Comparison of ENCODE assay signal across 8 mouse cellular contexts in the genomic region with DNA sequence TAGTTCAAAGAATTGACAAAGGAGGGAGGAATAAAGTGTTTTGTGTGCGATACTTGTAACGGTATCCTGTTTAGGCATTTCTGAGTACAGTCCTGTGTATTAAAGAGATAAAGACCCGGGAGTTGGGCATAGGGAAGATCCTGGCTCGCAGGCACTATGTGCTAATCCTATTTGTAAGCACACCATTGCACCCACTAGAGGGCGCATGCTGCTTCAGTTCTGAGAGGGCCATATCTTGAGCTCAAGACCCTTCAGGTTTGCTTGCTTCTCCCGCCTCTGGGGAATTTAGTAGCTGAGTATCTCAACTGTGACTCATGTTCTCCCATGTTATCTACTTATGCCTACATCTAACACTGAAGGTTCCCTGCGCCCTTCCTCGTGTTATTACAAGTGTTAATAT. TPM values are rescaled to one million over a fixed set of nuclear protein-coding genes. Genes with fewer than 3 reads are reported as not detected.
DNase-seq lines count a peak whose midpoint lies in the region; ATAC-seq and TF ChIP-seq lines count a peak whose summit lies in the region.

No protein-coding gene starts in this region.

- H3K27ac ChIP-seq in neural tube, embryonic 15.5 days (replicated peaks) = no peak overlapping the region
- H3K27ac ChIP-seq in hindbrain, postnatal 0 days = no peak overlapping the region

- no peaks in the 10 kb centered on the region; the same call in 1 of the 2 replicates for H3K4me1 ChIP-seq in neural tube, embryonic 15.5 days
- H3K4me1 ChIP-seq in hindbrain, postnatal 0 days (ENCODE audit: insufficient read depth, low read length) = no peaks in the 10 kb centered on the region; the same call in 1 of the 2 replicates

- no peak overlapping the region for H3K9ac ChIP-seq in neural tube, embryonic 15.5 days (replicated peaks)
- no peak overlapping the region for H3K9ac ChIP-seq in hindbrain, postnatal 0 days (replicated peaks; ENCODE audit: low read length)

- no peak for ATAC-seq in neural tube, embryonic 15.5 days (ENCODE audit: low FRiP score)
- peak; percentile 56; the same call in 1 of the 2 replicates for ATAC-seq in hindbrain, postnatal 0 days

- no peaks in the 10 kb centered on the region for H3K36me3 ChIP-seq in neural tube, embryonic 15.5 days
- H3K36me3 ChIP-seq in hindbrain, postnatal 0 days (ENCODE audit: insufficient read depth, low read length) = no peaks in the 10 kb centered on the region

- no peaks in the 10 kb centered on the region for H3K9me3 ChIP-seq in neural tube, embryonic 15.5 days (replicated peaks)
- H3K9me3 ChIP-seq in hindbrain, postnatal 0 days (ENCODE audit: low read length) = no peaks in the 10 kb centered on the region

- no peak overlapping the region for H3K4me2 ChIP-seq in neural tube, embryonic 15.5 days
- H3K4me2 ChIP-seq in hindbrain, postnatal 0 days (ENCODE audit: low read depth, low read length) = no peak overlapping the region

- peaks cover 5% of the 10 kb centered on the region; the same call in 1 of the 2 replicates for H3K27me3 ChIP-seq in neural tube, embryonic 15.5 days (replicated peaks)
- H3K27me3 ChIP-seq in hindbrain, postnatal 0 days (ENCODE audit: insufficient read depth, low read length) = no peaks in the 10 kb centered on the region

- WGBS in neural tube, embryonic 15.5 days = 37% methylated on average over 8 of the region's 8 CpGs
- WGBS in hindbrain, postnatal 0 days = 42% methylated on average over 8 of the region's 8 CpGs

- H3K4me3 ChIP-seq in neural tube, embryonic 15.5 days (replicated peaks) = no peak overlapping the region
- no peak overlapping the region for H3K4me3 ChIP-seq in hindbrain, postnatal 0 days (ENCODE audit: low read length)

- peak; percentile 88 for TF ChIP-seq CTCF in hindbrain, postnatal 0 days (IDR thresholded peaks at IDR 0.05; ENCODE audit: low read depth)

- peak; percentile 59 to 87 for DNase-seq in adrenal gland, adult (ENCODE audit: inconsistent age in 2 of 2, low spot score in 1 of 2)
- DNase-seq in adrenal gland, adult 8-10 months = no peak
- DNase-seq in neural tube, embryonic 10.5 days (ENCODE audit: extremely low spot score, low spot score) = peak; percentile 56
- DNase-seq in cerebellum, postnatal 36 days = peak; percentile 33 to 37
- DNase-seq in hindbrain, postnatal 0 days (ENCODE audit: low spot score) = peak; percentile 90
- DNase-seq in lung, postnatal 10 days = peak; percentile 85
- peak; percentile 58 for DNase-seq in spleen, adult 12 weeks (ENCODE audit: low spot score)

RNA-seq across cellular contexts. Expression of a gene that starts 36.7 kb away (rescaled TPM):
- total RNA-seq in adrenal gland, adult 8-10 months (2022) = 1 to 10 TPM; 2.1 to 4.3 (median 4.1) TPM
- 1.0 and 1.2 TPM in 2 replicates for polyA plus RNA-seq in neural tube, embryonic 15.5 days (2015; fragmentation: Nextera tagmentation; extraction: Ambion mirVana)
- total RNA-seq in hindbrain, postnatal 0 days (2014; rRNA removed) = 0.47 and 0.52 TPM in 2 replicates
- polyA plus RNA-seq in hindbrain, postnatal 0 days (2015; fragmentation: Nextera tagmentation; extraction: Ambion mirVana) = 1.0 and 1.1 TPM in 2 replicates
